Mouse (Mus musculus) thymus, adult 2 months (tissue): ENCODE data around the gene Taok1. TPM values are rescaled to one million over a fixed set of nuclear protein-coding genes. Genes with fewer than 3 reads are reported as not detected.
"Not testable (repeated sequence)": the region's sequence is repeated elsewhere in the genome, so short reads cannot be mapped to it uniquely, and the experiment has no call there.

Experiments
- DNase-seq: peaks from one replicate; pipeline ENCODE4 v3.0.0; 2021
- H3K27ac ChIP-seq: fragments of 200-500 bp; 2 replicates; pipeline ENCODE4 v1.5.1; 2012; ENCODE audit warnings: low read length, control low read depth; ENCODE audit not compliant: control insufficient read depth, insufficient read depth
- H3K27me3 ChIP-seq: fragments of 200-500 bp; 2 replicates; pipeline ENCODE4 v1.6.1; 2012; ENCODE audit warnings: mild to moderate bottlenecking, low read length, moderate library complexity, mixed read lengths; ENCODE audit not compliant: control insufficient read depth, insufficient read depth
- H3K36me3 ChIP-seq: fragments of 200-500 bp; 2 replicates; pipeline ENCODE4 v1.6.1; 2012; ENCODE audit warnings: mild to moderate bottlenecking, low read length, moderate library complexity; ENCODE audit not compliant: control insufficient read depth, insufficient read depth
- H3K4me1 ChIP-seq: fragments of 200-500 bp; replicated peaks from 2 replicates; pipeline ENCODE4 v1.6.1; 2012; ENCODE audit warnings: low read length; ENCODE audit not compliant: control insufficient read depth, insufficient read depth
- H3K4me3 ChIP-seq: fragments of 200-500 bp; 2 replicates; pipeline ENCODE4 v1.5.1; 2012; ENCODE audit warnings: mild to moderate bottlenecking, low read length, control low read depth, moderate library complexity; ENCODE audit not compliant: control insufficient read depth, insufficient read depth
- CTCF ChIP-seq: fragments of 200-500 bp; IDR thresholded peaks from 2 replicates; pipeline ENCODE4 v1.5.1; 2012; ENCODE audit warnings: mild to moderate bottlenecking, control low read depth, low read length, moderate library complexity, borderline replicate concordance; ENCODE audit not compliant: control insufficient read depth, poor library complexity, insufficient read depth; ENCODE audit errors: extremely low read depth
- POLR2A ChIP-seq: fragments of 200-500 bp; IDR thresholded peaks from 2 replicates; pipeline ENCODE4 v1.6.1; 2012; ENCODE audit warnings: mild to moderate bottlenecking, low read length, control low read depth, moderate library complexity; ENCODE audit not compliant: control insufficient read depth, poor library complexity, insufficient read depth; ENCODE audit errors: extremely low read depth
- WGBS: fragments of 180-500 bp; shearing (Covaris S2); methylation state at CpG from one replicate; pipeline ENCODE4 v1.1.7; 2018; 5-methylcytosine and 5-hydroxymethylcytosine counted together
- polyA plus RNA-seq: library from polyadenylated mRNA; depleted of rRNA; stranded (reverse); fragments of >200 nt; gene quantifications from 2 replicates; pipeline ENCODE4 v1.2.3, GENCODE M21; 2012

Taok1 gene
- polyA plus RNA-seq, 1 experiment = 7.5 TPM

- Histone ChIP-seq H3K36me3 (peaks cover 2% of the 10 kb centered on the region), H3K4me3 (no peak overlapping the region), H3K27ac (no peak overlapping the region), H3K4me1 (no peaks in the 10 kb centered on the region), H3K27me3 (no peaks in the 10 kb centered on the region)
- WGBS = 92% methylated on average over 2 of the region's 2 CpGs
- TF ChIP-seq POLR2A (no peak), CTCF (no peak)
- DNase-seq = no peak
Measured at GRCm38 (mm10) chr11:77590801-77591200, 16.8 kb downstream of the Taok1 start.

GRCm38 (mm10) chr11:77585201-77585600 lies 22.4 kb downstream of the Taok1 start:
- Histone ChIP-seq H3K36me3 (peaks cover 28% of the 10 kb centered on the region), H3K4me1 (no peaks in the 10 kb centered on the region), H3K27ac (no peak overlapping the region), H3K27me3 (no peaks in the 10 kb centered on the region), H3K4me3 (no peak overlapping the region)
- TF ChIP-seq CTCF (no peak), POLR2A (no peak)
- WGBS = 99% methylated on average over 3 of the region's 3 CpGs
- no peak for DNase-seq

- no peak for DNase-seq
- Histone ChIP-seq H3K27ac (no peak overlapping the region), H3K27me3 (no peaks in the 10 kb centered on the region), H3K4me1 (no peaks in the 10 kb centered on the region), H3K36me3 (peaks cover 91% of the 10 kb centered on the region), H3K4me3 (no peak overlapping the region)
- WGBS = 98% methylated on average over 7 of the region's 7 CpGs
- TF ChIP-seq POLR2A (no peak), CTCF (no peak)
Measured at GRCm38 (mm10) chr11:77545261-77545660, 62.4 kb downstream of the Taok1 start.

GRCm38 (mm10) chr11:77532202-77532846 lies 75.3 kb downstream of the Taok1 start:
- 83% methylated on average over 4 of the region's 4 CpGs for WGBS
- peaks cover 8% of the 10 kb centered on the region for H3K36me3 ChIP-seq
- H3K27ac ChIP-seq = no peak overlapping the region
- H3K4me3 ChIP-seq = no peak overlapping the region
- TF ChIP-seq CTCF (no peak), POLR2A (no peak)
- no peak for DNase-seq
- no peaks in the 10 kb centered on the region for H3K27me3 ChIP-seq
- H3K4me1 ChIP-seq = no peaks in the 10 kb centered on the region

- Histone ChIP-seq H3K27ac (no peak overlapping the region), H3K36me3 (no peaks in the 10 kb centered on the region), H3K4me3 (no peak overlapping the region), H3K4me1 (no peaks in the 10 kb centered on the region), H3K27me3 (no peaks in the 10 kb centered on the region)
- WGBS = 94% methylated on average over 2 of the region's 2 CpGs
- TF ChIP-seq POLR2A (no peak), CTCF (no peak)
- DNase-seq = no peak
Measured at GRCm38 (mm10) chr11:77530862-77531261, 76.8 kb downstream of the Taok1 start.

GRCm38 (mm10) chr11:77529644-77530043 lies 78.0 kb downstream of the Taok1 start:
- WGBS = 92% methylated on average over 3 of the region's 3 CpGs
- Histone ChIP-seq H3K27ac (no peak overlapping the region), H3K36me3 (no peaks in the 10 kb centered on the region), H3K27me3 (no peaks in the 10 kb centered on the region), H3K4me1 (no peaks in the 10 kb centered on the region), H3K4me3 (no peak overlapping the region)
- DNase-seq = no peak
- no peak for TF ChIP-seq CTCF
- no peak for TF ChIP-seq POLR2A

GRCm38 (mm10) chr11:77528420-77528819 lies 79.2 kb downstream of the Taok1 start:
- WGBS = 97% methylated on average over 3 of the region's 3 CpGs

More at GRCm38 (mm10) chr11:77528420-77528819, 79.2 kb downstream of the Taok1 start:
- H3K27me3 ChIP-seq, H3K27ac ChIP-seq, H3K36me3 ChIP-seq, H3K4me3 ChIP-seq, DNase-seq, H3K4me1 ChIP-seq: not testable (repeated sequence)
